Mouse (Mus musculus) E14TG2a.4 (cell line): ENCODE measurements around the gene Kif13a.

Experiments used
- CTCF ChIP-seq: conservative IDR thresholded peaks from 2 replicates; pipeline ENCODE4 v1.5.1; 2014; ENCODE audit warnings: low read length
- POU5F1 ChIP-seq: IDR thresholded peaks from 2 replicates; pipeline ENCODE4 v1.6.1; 2014; ENCODE audit warnings: low read length, borderline replicate concordance

GRCm38 (mm10) chr13:46863169-46863748 is 66.4 kb downstream of the Kif13a start:
- no peak for TF ChIP-seq CTCF
- no peak for TF ChIP-seq POU5F1
